Mouse (Mus musculus) CH12.LX (cell line): ENCODE data around the gene Sohlh1.

Experiments used
- CTCF ChIP-seq, 2 experiments: IDR thresholded peaks in 1 of 2; conservative IDR thresholded peaks in 1 of 2; 2 replicates each; pipeline ENCODE4 v1.5.1; 2011 to 2012; ENCODE audit warnings: low read depth in 2 of 2, low read length in 2 of 2, improper control_type of control experiment in 1 of 2, inconsistent platforms in 1 of 2, mild to moderate bottlenecking in 1 of 2, moderate library complexity in 1 of 2
- EP300 ChIP-seq: IDR thresholded peaks from 2 replicates; pipeline ENCODE4 v1.6.1; 2011; ENCODE audit warnings: low read length, improper control_type of control experiment
- POLR2A ChIP-seq: IDR thresholded peaks from 2 replicates; pipeline ENCODE4 v1.6.1; 2011; ENCODE audit warnings: low read depth, mild to moderate bottlenecking, improper control_type of control experiment, low read length
- SMC3 ChIP-seq: IDR thresholded peaks from 2 replicates; pipeline ENCODE4 v1.6.1; 2011; ENCODE audit warnings: low read depth, low read length, improper control_type of control experiment

- no peak for TF ChIP-seq POLR2A
- TF ChIP-seq CTCF (conservative IDR thresholded peaks at IDR 0.05 in 1 of 2, IDR thresholded peaks at IDR 0.05 in 1 of 2; ENCODE audit: low read depth in 2 of 2, low read length in 2 of 2) = no peak
- no peak for TF ChIP-seq EP300
- TF ChIP-seq SMC3 = no peak
Observed at GRCm38 (mm10) chr2:25892440-25892839, 45.4 kb upstream of the Sohlh1 start.
